Mouse (Mus musculus): Measurements from ENCODE around the gene Kcnk4. TPM values are rescaled to one million over a fixed set of nuclear protein-coding genes. Genes with fewer than 3 reads are reported as not detected.

Gene Kcnk4
- polyA plus RNA-seq, 1 experiment = 0.12 TPM

GRCm38 (mm10) chr19:6954046-6954445 is 19.7 kb upstream of the Kcnk4 start:
- no peak overlapping the region for H3K4me3 ChIP-seq
- no peak overlapping the region for H3ac ChIP-seq (ENCODE audit: control insufficient read depth, insufficient read length)
- H3K36me3 ChIP-seq (ENCODE audit: control insufficient read depth, insufficient read depth) = no peaks in the 10 kb centered on the region
- no peak for TF ChIP-seq TCF12 (IDR thresholded peaks at IDR 0.05; ENCODE audit: insufficient read depth, poor library complexity, severe bottlenecking)
- no peak for TF ChIP-seq TCF3 (IDR thresholded peaks at IDR 0.05; ENCODE audit: insufficient read length, low read depth)
- peak; percentile 59 for TF ChIP-seq POLR2AphosphoS2 (IDR thresholded peaks at IDR 0.05; ENCODE audit: insufficient read length, low read depth)
- peak in 2 of 3 experiments; percentile 2 to 22 for TF ChIP-seq MYOG (IDR thresholded peaks at IDR 0.05; ENCODE audit: control insufficient read depth in 1 of 3, insufficient read depth in 1 of 3, insufficient read length in 2 of 3, low read depth in 2 of 3)
- no peak for TF ChIP-seq SRF (IDR thresholded peaks at IDR 0.05; ENCODE audit: control insufficient read depth, insufficient read length, low read depth)
- TF ChIP-seq E2F4 (IDR thresholded peaks at IDR 0.05; ENCODE audit: insufficient read depth) = no peak
- no peak for TF ChIP-seq USF1 (IDR thresholded peaks at IDR 0.05; ENCODE audit: low read depth)
- TF ChIP-seq MYOD1 (IDR thresholded peaks at IDR 0.05; ENCODE audit: control insufficient read depth in 1 of 3, insufficient read length in 2 of 3, low read depth in 2 of 3) = peak in 1 of 3 experiments; percentile 43
- H3K79me2 ChIP-seq (ENCODE audit: control insufficient read depth, insufficient read depth) = no peaks in the 10 kb centered on the region
- no peaks in the 10 kb centered on the region for H3K27me3 ChIP-seq (ENCODE audit: control insufficient read depth, insufficient read depth, insufficient read length)
- no peak overlapping the region for H3K4me2 ChIP-seq (ENCODE audit: low read depth)

- Histone ChIP-seq H3K4me2 (ENCODE audit: low read depth) (peak overlapping the region; percentile 98), H3ac (ENCODE audit: control insufficient read depth, insufficient read length) (peak overlapping the region; percentile 63), H3K4me3 (peak overlapping the region; percentile 86), H3K36me3 (ENCODE audit: control insufficient read depth, insufficient read depth) (no peaks in the 10 kb centered on the region), H3K27me3 (ENCODE audit: control insufficient read depth, insufficient read depth, insufficient read length) (no peaks in the 10 kb centered on the region), H3K79me2 (ENCODE audit: control insufficient read depth, insufficient read depth) (no peaks in the 10 kb centered on the region)
- TF ChIP-seq SRF (IDR thresholded peaks at IDR 0.05; ENCODE audit: control insufficient read depth, insufficient read length, low read depth) = no peak
- no peak for TF ChIP-seq REST (IDR thresholded peaks at IDR 0.05; ENCODE audit: insufficient read depth, insufficient read length)
- no peak for TF ChIP-seq TCF3 (IDR thresholded peaks at IDR 0.05; ENCODE audit: insufficient read length, low read depth)
- no peak for TF ChIP-seq USF1 (IDR thresholded peaks at IDR 0.05; ENCODE audit: low read depth)
- TF ChIP-seq CEBPB (IDR thresholded peaks at IDR 0.05; ENCODE audit: insufficient read depth, poor library complexity, severe bottlenecking) = no peak
- TF ChIP-seq TCF12 (IDR thresholded peaks at IDR 0.05; ENCODE audit: insufficient read depth, poor library complexity, severe bottlenecking) = no peak
- no peak for TF ChIP-seq MAX (IDR thresholded peaks at IDR 0.05; ENCODE audit: low read depth)
- TF ChIP-seq MYOD1 (IDR thresholded peaks at IDR 0.05; ENCODE audit: control insufficient read depth in 1 of 3, insufficient read length in 2 of 3, low read depth in 2 of 3) = no peak
- TF ChIP-seq POLR2AphosphoS2 (IDR thresholded peaks at IDR 0.05; ENCODE audit: insufficient read length, low read depth) = peak; percentile 6
- peak in 1 of 3 experiments; percentile 6 for TF ChIP-seq MYOG (IDR thresholded peaks at IDR 0.05; ENCODE audit: control insufficient read depth in 1 of 3, insufficient read depth in 1 of 3, insufficient read length in 2 of 3, low read depth in 2 of 3)
- TF ChIP-seq E2F4 (IDR thresholded peaks at IDR 0.05; ENCODE audit: insufficient read depth) = no peak
- peak; percentile 14 for TF ChIP-seq POLR2A (IDR thresholded peaks at IDR 0.05; ENCODE audit: insufficient read length, low read depth)
Observed at GRCm38 (mm10) chr19:6952712-6953037, 18.4 kb upstream of the Kcnk4 start.

GRCm38 (mm10) chr19:6951994-6952711 is 17.8 kb upstream of the Kcnk4 start:
- Histone ChIP-seq H3K36me3 (ENCODE audit: control insufficient read depth, insufficient read depth) (no peaks in the 10 kb centered on the region), H3K27me3 (ENCODE audit: control insufficient read depth, insufficient read depth, insufficient read length) (no peaks in the 10 kb centered on the region), H3K4me3 (peak overlapping the region; percentile 86), H3ac (ENCODE audit: control insufficient read depth, insufficient read length) (peak overlapping the region; percentile 63), H3K4me2 (ENCODE audit: low read depth) (peak overlapping the region; percentile 98), H3K79me2 (ENCODE audit: control insufficient read depth, insufficient read depth) (no peaks in the 10 kb centered on the region)
- TF ChIP-seq TCF3 (IDR thresholded peaks at IDR 0.05; ENCODE audit: insufficient read length, low read depth) (no peak), MYOG (IDR thresholded peaks at IDR 0.05; ENCODE audit: control insufficient read depth in 1 of 3, insufficient read depth in 1 of 3, insufficient read length in 2 of 3, low read depth in 2 of 3) (no peak), MYOD1 (IDR thresholded peaks at IDR 0.05; ENCODE audit: control insufficient read depth in 1 of 3, insufficient read length in 2 of 3, low read depth in 2 of 3) (peak in 1 of 3 experiments; percentile 8), USF1 (IDR thresholded peaks at IDR 0.05; ENCODE audit: low read depth) (no peak), POLR2A (IDR thresholded peaks at IDR 0.05; ENCODE audit: insufficient read length, low read depth) (peak; percentile 54), MAX (IDR thresholded peaks at IDR 0.05; ENCODE audit: low read depth) (no peak), POLR2AphosphoS2 (IDR thresholded peaks at IDR 0.05; ENCODE audit: insufficient read length, low read depth) (peak; percentile 88), SRF (IDR thresholded peaks at IDR 0.05; ENCODE audit: control insufficient read depth, insufficient read length, low read depth) (no peak), CEBPB (IDR thresholded peaks at IDR 0.05; ENCODE audit: insufficient read depth, poor library complexity, severe bottlenecking) (0 out of 2 replicates have a peak, but pooled peaks have one; percentile 12), E2F4 (IDR thresholded peaks at IDR 0.05; ENCODE audit: insufficient read depth) (no peak)

GRCm38 (mm10) chr19:6951381-6951968 is 17.2 kb upstream of the Kcnk4 start:
- peak; percentile 79 for TF ChIP-seq POLR2AphosphoS2 (IDR thresholded peaks at IDR 0.05; ENCODE audit: insufficient read length, low read depth)
- no peak for TF ChIP-seq E2F4 (IDR thresholded peaks at IDR 0.05; ENCODE audit: insufficient read depth)
- TF ChIP-seq TCF12 (IDR thresholded peaks at IDR 0.05; ENCODE audit: insufficient read depth, poor library complexity, severe bottlenecking) = no peak
- TF ChIP-seq SRF (IDR thresholded peaks at IDR 0.05; ENCODE audit: control insufficient read depth, insufficient read length, low read depth) = peak; percentile 21
- no peak for TF ChIP-seq CEBPB (IDR thresholded peaks at IDR 0.05; ENCODE audit: insufficient read depth, poor library complexity, severe bottlenecking)
- no peak for TF ChIP-seq USF1 (IDR thresholded peaks at IDR 0.05; ENCODE audit: low read depth)
- peak; percentile 18 for TF ChIP-seq MAX (IDR thresholded peaks at IDR 0.05; ENCODE audit: low read depth)
- peak; percentile 72 for TF ChIP-seq POLR2A (IDR thresholded peaks at IDR 0.05; ENCODE audit: insufficient read length, low read depth)
- Histone ChIP-seq H3K36me3 (ENCODE audit: control insufficient read depth, insufficient read depth) (no peaks in the 10 kb centered on the region), H3K4me2 (ENCODE audit: low read depth) (peak overlapping the region; percentile 98), H3K4me3 (peak overlapping the region; percentile 86), H3ac (ENCODE audit: control insufficient read depth, insufficient read length) (peak overlapping the region; percentile 63), H3K27me3 (ENCODE audit: control insufficient read depth, insufficient read depth, insufficient read length) (no peaks in the 10 kb centered on the region), H3K79me2 (ENCODE audit: control insufficient read depth, insufficient read depth) (no peaks in the 10 kb centered on the region)

Measured in myocyte (in vitro differentiated cells).